Mouse (Mus musculus) myocyte (in vitro differentiated cells): ENCODE measurements around the gene Nup188. TPM values are rescaled to one million over a fixed set of nuclear protein-coding genes. Genes with fewer than 3 reads are reported as not detected.

ENCODE experiments used
- H3K27me3 ChIP-seq: one replicate; pipeline ENCODE4 v1.6.1; 2011; ENCODE audit not compliant: control insufficient read depth, insufficient read depth, insufficient read length
- H3K36me3 ChIP-seq: one replicate; pipeline ENCODE4 v1.6.1; 2011; ENCODE audit not compliant: control insufficient read depth, insufficient read depth
- H3K4me2 ChIP-seq: one replicate; pipeline ENCODE4 v1.6.1; 2011; ENCODE audit warnings: low read depth, control low read depth
- H3K4me3 ChIP-seq: one replicate; pipeline ENCODE4 v1.5.1; 2011; ENCODE audit warnings: mild to moderate bottlenecking, control low read depth, moderate library complexity
- H3K79me2 ChIP-seq: one replicate; pipeline ENCODE4 v1.6.1; 2011; ENCODE audit not compliant: control insufficient read depth, insufficient read depth
- H3ac ChIP-seq: one replicate; pipeline ENCODE4 v1.6.1; 2011; ENCODE audit not compliant: control insufficient read depth, insufficient read length
- CEBPB ChIP-seq: IDR thresholded peaks from 2 replicates; pipeline ENCODE4 v1.6.1; 2011; ENCODE audit warnings: mild to moderate bottlenecking, moderate library complexity; ENCODE audit not compliant: poor library complexity, insufficient read depth, severe bottlenecking
- E2F4 ChIP-seq: IDR thresholded peaks from one replicate; pipeline ENCODE4 v1.6.1; 2011; ENCODE audit warnings: mild to moderate bottlenecking, control low read depth, moderate library complexity; ENCODE audit not compliant: insufficient read depth
- MAX ChIP-seq: IDR thresholded peaks from one replicate; pipeline ENCODE4 v1.6.1; 2011; ENCODE audit warnings: low read depth, mild to moderate bottlenecking, control low read depth
- MYOD1 ChIP-seq, 3 experiments: IDR thresholded peaks; one replicate each; pipeline ENCODE4 v1.6.1; 2011; ENCODE audit warnings: control low read depth in 2 of 3, low read depth in 2 of 3, mild to moderate bottlenecking in 2 of 3, moderate library complexity in 1 of 3; ENCODE audit not compliant: insufficient read length in 2 of 3, control insufficient read depth in 1 of 3
- MYOG ChIP-seq, 3 experiments: IDR thresholded peaks; one replicate each; pipeline ENCODE4 v1.6.1; 2011; ENCODE audit warnings: control low read depth in 2 of 3, low read depth in 2 of 3, mild to moderate bottlenecking in 2 of 3; ENCODE audit not compliant: insufficient read length in 2 of 3, control insufficient read depth in 1 of 3, insufficient read depth in 1 of 3
- POLR2A ChIP-seq: IDR thresholded peaks from one replicate; pipeline ENCODE4 v1.6.1; 2011; ENCODE audit warnings: low read depth, mild to moderate bottlenecking, control low read depth, moderate library complexity; ENCODE audit not compliant: insufficient read length
- POLR2AphosphoS2 ChIP-seq: IDR thresholded peaks from one replicate; pipeline ENCODE4 v1.6.1; 2011; ENCODE audit warnings: low read depth, control low read depth; ENCODE audit not compliant: insufficient read length
- REST ChIP-seq: IDR thresholded peaks from one replicate; pipeline ENCODE4 v1.6.1; 2011; ENCODE audit warnings: mild to moderate bottlenecking, control low read depth, moderate library complexity; ENCODE audit not compliant: insufficient read depth, insufficient read length
- SRF ChIP-seq: IDR thresholded peaks from one replicate; pipeline ENCODE4 v1.6.1; 2011; ENCODE audit warnings: low read depth; ENCODE audit not compliant: control insufficient read depth, insufficient read length
- TCF12 ChIP-seq: IDR thresholded peaks from one replicate; pipeline ENCODE4 v1.6.1; 2011; ENCODE audit warnings: mild to moderate bottlenecking, control low read depth; ENCODE audit not compliant: poor library complexity, insufficient read depth, severe bottlenecking
- TCF3 ChIP-seq: IDR thresholded peaks from one replicate; pipeline ENCODE4 v1.6.1; 2011; ENCODE audit warnings: low read depth, control low read depth; ENCODE audit not compliant: insufficient read length
- USF1 ChIP-seq: IDR thresholded peaks from one replicate; pipeline ENCODE4 v1.6.1; 2011; ENCODE audit warnings: low read depth, mild to moderate bottlenecking, control low read depth, moderate library complexity
- polyA plus RNA-seq: library from polyadenylated mRNA; unstranded; fragments of >200 nt; fragmentation: generic; extraction: Trizol; gene quantifications from one replicate; pipeline ENCODE4 v1.2.1, GENCODE M21; 2012; ENCODE audit warnings: missing spikeins

Nup188 gene
- polyA plus RNA-seq, 1 experiment, result 54.0 TPM

GRCm38 (mm10) chr2:30356266-30356665 is 70.1 kb downstream of the Nup188 start:
- Histone ChIP-seq H3K36me3 (no peaks in the 10 kb centered on the region), H3K4me2 (peak overlapping the region; percentile 79), H3K79me2 (no peaks in the 10 kb centered on the region), H3K27me3 (no peaks in the 10 kb centered on the region), H3ac (no peak overlapping the region), H3K4me3 (no peak overlapping the region)
- TF ChIP-seq MYOD1 (IDR thresholded peaks at IDR 0.05; ENCODE audit: control insufficient read depth in 1 of 3, insufficient read length in 2 of 3, low read depth in 2 of 3), result no peak

GRCm38 (mm10) chr2:30356906-30357305 is 70.7 kb downstream of the Nup188 start:
- Histone ChIP-seq H3ac (no peak overlapping the region), H3K36me3 (no peaks in the 10 kb centered on the region), H3K4me3 (peak overlapping the region; percentile 30), H3K79me2 (no peaks in the 10 kb centered on the region), H3K4me2 (peak overlapping the region; percentile 79), H3K27me3 (no peaks in the 10 kb centered on the region)
- TF ChIP-seq CEBPB, result no peak

- TF ChIP-seq REST (no peak), E2F4 (no peak), TCF3 (no peak), POLR2AphosphoS2 (no peak), MAX (no peak), MYOG (IDR thresholded peaks at IDR 0.05; ENCODE audit: control insufficient read depth in 1 of 3, insufficient read depth in 1 of 3, insufficient read length in 2 of 3, low read depth in 2 of 3) (no peak)
These were observed 71.6 kb downstream of the Nup188 start for GRCm38 (mm10) chr2:30357552-30358510.

GRCm38 (mm10) chr2:30358533-30359531 is 72.6 kb downstream of the Nup188 start, which contains the start of gene Sh3glb2:
Gene Sh3glb2 (minus strand): TSS chr2:30359337.
- peak within 1 kb of the TSS; percentile 79 for H3K4me2 ChIP-seq
- H3K36me3 ChIP-seq, result no peaks in the 10 kb centered on the region
- peak in 1 of 3 experiments; percentile 50 for TF ChIP-seq MYOD1 (IDR thresholded peaks at IDR 0.05; ENCODE audit: control insufficient read depth in 1 of 3, insufficient read length in 2 of 3, low read depth in 2 of 3)
- no peak for TF ChIP-seq CEBPB
- no peak for TF ChIP-seq USF1
- TF ChIP-seq POLR2AphosphoS2, result peak; percentile 30
- no peak for TF ChIP-seq REST
- TF ChIP-seq TCF12, result no peak
- no peak for TF ChIP-seq E2F4
- no peak for TF ChIP-seq MYOG (IDR thresholded peaks at IDR 0.05; ENCODE audit: control insufficient read depth in 1 of 3, insufficient read depth in 1 of 3, insufficient read length in 2 of 3, low read depth in 2 of 3)
- peak; percentile 71 for TF ChIP-seq POLR2A
- TF ChIP-seq SRF, result no peak
- no peak for TF ChIP-seq TCF3
- TF ChIP-seq MAX, result no peak
- no peaks in the 10 kb centered on the region for H3K27me3 ChIP-seq
- no peaks in the 10 kb centered on the region for H3K79me2 ChIP-seq
- H3ac ChIP-seq, result peak within 1 kb of the TSS; percentile 12
- peak within 1 kb of the TSS; percentile 30 for H3K4me3 ChIP-seq

More at GRCm38 (mm10) chr2:30357552-30358510, 71.6 kb downstream of the Nup188 start:
- Histone ChIP-seq H3K27me3 (no peaks in the 10 kb centered on the region), H3K4me2 (peak overlapping the region; percentile 79), H3K36me3 (no peaks in the 10 kb centered on the region), H3K4me3 (peak overlapping the region; percentile 30), H3ac (peak overlapping the region; percentile 12), H3K79me2 (no peaks in the 10 kb centered on the region)

- no peak overlapping the region for H3ac ChIP-seq
- H3K4me2 ChIP-seq, result no peak overlapping the region
- H3K4me3 ChIP-seq, result no peak overlapping the region
- TF ChIP-seq POLR2A (no peak), SRF (no peak), POLR2AphosphoS2 (no peak), TCF3 (no peak), MYOD1 (IDR thresholded peaks at IDR 0.05; ENCODE audit: control insufficient read depth in 1 of 3, insufficient read length in 2 of 3, low read depth in 2 of 3) (no peak), MYOG (IDR thresholded peaks at IDR 0.05; ENCODE audit: control insufficient read depth in 1 of 3, insufficient read depth in 1 of 3, insufficient read length in 2 of 3, low read depth in 2 of 3) (no peak), TCF12 (no peak), E2F4 (no peak), MAX (no peak), USF1 (no peak), REST (no peak)
- no peaks in the 10 kb centered on the region for H3K27me3 ChIP-seq
- no peaks in the 10 kb centered on the region for H3K36me3 ChIP-seq
- peaks cover 12% of the 10 kb centered on the region for H3K79me2 ChIP-seq
These were observed 74.4 kb downstream of the Nup188 start for GRCm38 (mm10) chr2:30360626-30361025.
